Mouse (Mus musculus) heart, embryonic 11.5 days (tissue): ENCODE data around the gene Hist1h2bj. TPM values are rescaled to one million over a fixed set of nuclear protein-coding genes. Genes with fewer than 3 reads are reported as not detected.
A peak's percentile ranks its signal among the peaks of the same experiment; 100 is the strongest.
"Not testable (repeated sequence)": the region's sequence is repeated elsewhere in the genome, so short reads cannot be mapped to it uniquely, and the experiment has no call there.

Experiments used
- ATAC-seq: fragments of 200-750 bp; cut with Nextera tagmentation; replicated peaks from 2 replicates; pipeline ENCODE4 v1.8.0; 2017; ENCODE audit warnings: moderate library complexity; ENCODE audit not compliant: insufficient number of reproducible peaks, low FRiP score, low TSS enrichment
- H3K27ac ChIP-seq: fragments of 300-500 bp; sonication (generic); 2 replicates; pipeline ENCODE4 v1.5.1; 2014; ENCODE audit warnings: mild to moderate bottlenecking, low read depth, low read length
- H3K27me3 ChIP-seq: fragments of 300-500 bp; sonication (generic); 2 replicates; pipeline ENCODE4 v1.6.1; 2014; ENCODE audit warnings: mild to moderate bottlenecking, low read length, mixed read lengths; ENCODE audit not compliant: control insufficient read depth, insufficient read depth
- H3K36me3 ChIP-seq: fragments of 300-500 bp; sonication (generic); 2 replicates; pipeline ENCODE4 v1.6.1; 2014; ENCODE audit warnings: mild to moderate bottlenecking, low read length, moderate library complexity, mixed read lengths; ENCODE audit not compliant: control insufficient read depth, insufficient read depth
- H3K4me1 ChIP-seq: fragments of 300-500 bp; sonication (generic); 2 replicates; pipeline ENCODE4 v1.6.1; 2014; ENCODE audit warnings: low read length; ENCODE audit not compliant: control insufficient read depth, insufficient read depth
- H3K4me2 ChIP-seq: fragments of 300-500 bp; sonication (generic); 2 replicates; pipeline ENCODE4 v1.6.1; 2014; ENCODE audit warnings: mild to moderate bottlenecking, moderate library complexity
- H3K4me3 ChIP-seq: fragments of 300-500 bp; sonication (generic); 2 replicates; pipeline ENCODE4 v1.5.1; 2014; ENCODE audit warnings: low read depth, low read length
- H3K9ac ChIP-seq: fragments of 300-500 bp; sonication (generic); 2 replicates; pipeline ENCODE4 v1.6.1; 2014; ENCODE audit warnings: mild to moderate bottlenecking, low read depth, low read length, moderate library complexity
- H3K9me3 ChIP-seq: fragments of 300-500 bp; sonication (generic); replicated peaks from 2 replicates; pipeline ENCODE4 v1.6.1; 2016; ENCODE audit warnings: low read length; ENCODE audit not compliant: control insufficient read depth
- WGBS: fragments of 180-500 bp; shearing (Covaris S2); extraction: QIAGEN DNeasy Blood & Tissue Kit; methylation state at CpG from one replicate; pipeline ENCODE4 v1.1.7; 2014; ENCODE audit not compliant: insufficient replicate concordance; 5-methylcytosine and 5-hydroxymethylcytosine counted together
- polyA plus RNA-seq: library from polyadenylated mRNA; unstranded; fragments of >200 nt; fragmentation: Nextera tagmentation; extraction: Ambion mirVana; gene quantifications from 2 replicates; pipeline ENCODE4 v1.2.1, GENCODE M21; 2014

Gene Hist1h2bj
- polyA plus RNA-seq, 1 experiment from 2014 or later, result 7.5 TPM

- H3K4me3 ChIP-seq, result peak overlapping the region; percentile 43
- H3K9ac ChIP-seq, result peak overlapping the region; percentile 83
- WGBS, result 3% methylated on average over 8 of the region's 14 CpGs
- no peaks in the 10 kb centered on the region for H3K27me3 ChIP-seq
- peak; percentile 27 for ATAC-seq
- H3K9me3 ChIP-seq, result no peaks in the 10 kb centered on the region
- H3K4me1 ChIP-seq, result peaks cover 2% of the 10 kb centered on the region; the same call in 1 of the 2 replicates
- no peaks in the 10 kb centered on the region for H3K36me3 ChIP-seq
- peak overlapping the region; percentile 82 for H3K27ac ChIP-seq
- H3K4me2 ChIP-seq, result peak overlapping the region; percentile 70
Measured at GRCm38 (mm10) chr13:22034443-22035266, 8.4 kb upstream of the Hist1h2bj start.

GRCm38 (mm10) chr13:22035267-22036148, 7.5 kb upstream of the Hist1h2bj start, which contains the start of the genes Hist1h2ah and Hist1h2bk:
Gene Hist1h2ah (minus strand): TSS chr13:22035568.
Gene Hist1h2bk (plus strand): TSS chr13:22035870.
- Histone ChIP-seq H3K4me2 (peak within 1 kb of the TSS; percentile 70), H3K4me3 (peak within 1 kb of the TSS; percentile 43), H3K27ac (peak within 1 kb of the TSS; percentile 82), H3K9ac (peak within 1 kb of the TSS; percentile 83)
- not testable (repeated sequence) for H3K27me3 ChIP-seq, H3K4me1 ChIP-seq, H3K9me3 ChIP-seq, H3K36me3 ChIP-seq
- WGBS, result 0% methylated on average over 21 of the region's 69 CpGs
- ATAC-seq, result peak; percentile 93

- peak overlapping the region; percentile 82 for H3K27ac ChIP-seq
- no peaks in the 10 kb centered on the region for H3K36me3 ChIP-seq
- ATAC-seq, result peak; percentile 3; the same call in 1 of the 2 replicates
- H3K9me3 ChIP-seq, result no peaks in the 10 kb centered on the region
- peaks cover 12% of the 10 kb centered on the region for H3K4me1 ChIP-seq
- H3K4me2 ChIP-seq, result peak overlapping the region; percentile 65
- no peaks in the 10 kb centered on the region for H3K27me3 ChIP-seq
- H3K9ac ChIP-seq, result peak overlapping the region; percentile 54
- WGBS, result 4% methylated on average over 18 of the region's 23 CpGs
- H3K4me3 ChIP-seq, result peak overlapping the region; percentile 43
Measured at GRCm38 (mm10) chr13:22036149-22036956, 6.7 kb upstream of the Hist1h2bj start.

- no peak for ATAC-seq
- no peaks in the 10 kb centered on the region for H3K36me3 ChIP-seq
- H3K4me3 ChIP-seq, result peak overlapping the region; percentile 43
- H3K27me3 ChIP-seq, result no peaks in the 10 kb centered on the region
- no peaks in the 10 kb centered on the region for H3K9me3 ChIP-seq
- 68% methylated on average over 3 of the region's 3 CpGs for whole genome bisulfite sequencing
- H3K9ac ChIP-seq, result no peak overlapping the region; the same call in 1 of the 2 replicates
- H3K4me2 ChIP-seq, result peak overlapping the region; percentile 65
- H3K27ac ChIP-seq, result peak overlapping the region; percentile 82; the same call in 1 of the 2 replicates
- peaks cover 14% of the 10 kb centered on the region for H3K4me1 ChIP-seq
Measured at GRCm38 (mm10) chr13:22036986-22037385, 6.0 kb upstream of the Hist1h2bj start.

- 68% methylated on average over 2 of the region's 2 CpGs for WGBS
Measured at GRCm38 (mm10) chr13:22037415-22037814, 5.6 kb upstream of the Hist1h2bj start.

GRCm38 (mm10) chr13:22039364-22039763, 3.6 kb upstream of the Hist1h2bj start:
- WGBS, result 63% methylated on average over 5 of the region's 5 CpGs
- H3K9me3 ChIP-seq, result no peaks in the 10 kb centered on the region
- 0 out of 2 replicates have a peak overlapping the region, but pooled peaks have one; percentile 39 for H3K4me3 ChIP-seq
- no peaks in the 10 kb centered on the region for H3K27me3 ChIP-seq
- peak overlapping the region; percentile 76 for H3K4me2 ChIP-seq
- H3K9ac ChIP-seq, result no peak overlapping the region
- no peak overlapping the region for H3K27ac ChIP-seq
- peaks cover 15% of the 10 kb centered on the region for H3K4me1 ChIP-seq
- H3K36me3 ChIP-seq, result no peaks in the 10 kb centered on the region
- no peak for ATAC-seq

More at GRCm38 (mm10) chr13:22037415-22037814, 5.6 kb upstream of the Hist1h2bj start:
- Histone ChIP-seq H3K27me3 (no peaks in the 10 kb centered on the region), H3K4me1 (peaks cover 15% of the 10 kb centered on the region), H3K9me3 (no peaks in the 10 kb centered on the region), H3K27ac (no peak overlapping the region), H3K4me2 (no peak overlapping the region), H3K36me3 (no peaks in the 10 kb centered on the region), H3K4me3 (no peak overlapping the region; the same call in 1 of the 2 replicates), H3K9ac (no peak overlapping the region)
- no peak for ATAC-seq

GRCm38 (mm10) chr13:22039951-22040463, 3.0 kb upstream of the Hist1h2bj start:
- peak overlapping the region; percentile 70; the same call in 1 of the 2 replicates for H3K9ac ChIP-seq
- H3K4me1 ChIP-seq, result peaks cover 15% of the 10 kb centered on the region
- 12% methylated on average over 2 of the region's 2 CpGs for WGBS
- H3K36me3 ChIP-seq, result no peaks in the 10 kb centered on the region
- peak overlapping the region; percentile 39 for H3K4me3 ChIP-seq
- peak overlapping the region; percentile 76 for H3K4me2 ChIP-seq
- H3K27me3 ChIP-seq, result no peaks in the 10 kb centered on the region
- H3K27ac ChIP-seq, result peak overlapping the region; percentile 95
- no peaks in the 10 kb centered on the region for H3K9me3 ChIP-seq
- no peak for ATAC-seq
